Mouse (Mus musculus) spleen, adult 2 months (tissue): Measurements from ENCODE around the gene Tcf25. TPM values are rescaled to one million over a fixed set of nuclear protein-coding genes. Genes with fewer than 3 reads are reported as not detected.

Experiments
- DNase-seq, 2 experiments: peaks; one replicate each; pipeline versions ENCODE4 v3.0.0 to v3.0.0-alpha.2; 2012 to 2021; ENCODE audit warnings: low spot score in 2 of 2, low read depth in 1 of 2
- H3K27ac ChIP-seq: fragments of 200-500 bp; 2 replicates; pipeline ENCODE4 v1.5.1; 2012; ENCODE audit warnings: low read length, inconsistent platforms; ENCODE audit not compliant: insufficient read depth
- H3K27me3 ChIP-seq: fragments of 200-500 bp; 2 replicates; pipeline ENCODE4 v1.6.1; 2012; ENCODE audit warnings: mild to moderate bottlenecking, moderate library complexity, low read length, inconsistent platforms; ENCODE audit not compliant: control insufficient read depth, insufficient read depth
- H3K36me3 ChIP-seq: fragments of 200-500 bp; 2 replicates; pipeline ENCODE4 v1.6.1; 2012; ENCODE audit warnings: mild to moderate bottlenecking, low read length, inconsistent platforms; ENCODE audit not compliant: control insufficient read depth, insufficient read depth
- H3K4me1 ChIP-seq: fragments of 200-500 bp; 2 replicates; pipeline ENCODE4 v1.6.1; 2011; ENCODE audit warnings: inconsistent platforms; ENCODE audit not compliant: control insufficient read depth, insufficient read depth, insufficient read length
- H3K4me3 ChIP-seq: fragments of 200-500 bp; 2 replicates; pipeline ENCODE4 v1.5.1; 2011; ENCODE audit warnings: mild to moderate bottlenecking, inconsistent platforms; ENCODE audit not compliant: insufficient read depth, insufficient read length; ENCODE audit errors: extremely low read depth
- CTCF ChIP-seq: fragments of 200-500 bp; IDR thresholded peaks from 2 replicates; pipeline ENCODE4 v1.5.1; 2011; ENCODE audit warnings: mild to moderate bottlenecking, inconsistent platforms; ENCODE audit not compliant: insufficient read depth, insufficient read length, insufficient replicate concordance; ENCODE audit errors: extremely low read depth
- POLR2A ChIP-seq: fragments of 200-500 bp; IDR thresholded peaks from 2 replicates; pipeline ENCODE4 v1.6.1; 2011; ENCODE audit warnings: low read depth, low read length, inconsistent platforms
- WGBS: fragments of 180-500 bp; shearing (Covaris S2); methylation state at CpG from one replicate; pipeline ENCODE4 v1.1.7; 2018; 5-methylcytosine and 5-hydroxymethylcytosine counted together
- polyA plus RNA-seq: library from polyadenylated mRNA; depleted of rRNA; stranded (reverse); fragments of >200 nt; gene quantifications from 2 replicates; pipeline ENCODE4 v1.2.3, GENCODE M21; 2012

Gene Tcf25
- polyA plus RNA-seq, 1 experiment, result 137 TPM

GRCm38 (mm10) chr8:123408586-123409544 is 35.3 kb downstream of the Tcf25 start:
- TF ChIP-seq CTCF (no peak), POLR2A (no peak)

GRCm38 (mm10) chr8:123410049-123410587 is 36.6 kb downstream of the Tcf25 start:
- Histone ChIP-seq H3K4me1 (peaks cover 18% of the 10 kb centered on the region), H3K4me3 (no peak overlapping the region), H3K27me3 (peaks cover 8% of the 10 kb centered on the region), H3K36me3 (no peaks in the 10 kb centered on the region), H3K27ac (no peak overlapping the region)
- 57% methylated on average over 8 of the region's 8 CpGs for WGBS
- TF ChIP-seq CTCF (no peak), POLR2A (no peak)
- DNase-seq, result no peak

More at GRCm38 (mm10) chr8:123408586-123409544, 35.3 kb downstream of the Tcf25 start:
- Histone ChIP-seq H3K4me1 (peaks cover 20% of the 10 kb centered on the region), H3K4me3 (no peak overlapping the region), H3K36me3 (no peaks in the 10 kb centered on the region), H3K27ac (no peak overlapping the region), H3K27me3 (peaks cover 8% of the 10 kb centered on the region)
- DNase-seq, result no peak
- WGBS, result 38% methylated on average over 9 of the region's 9 CpGs

- H3K27ac ChIP-seq, result no peak overlapping the region
- peaks cover 8% of the 10 kb centered on the region for H3K27me3 ChIP-seq
- peak overlapping the region; percentile 40; the same call in 1 of the 2 replicates for H3K4me3 ChIP-seq
- DNase-seq, result no peak
- 19% methylated on average over 11 of the region's 11 CpGs for WGBS
- no peaks in the 10 kb centered on the region for H3K36me3 ChIP-seq
- TF ChIP-seq POLR2A, result no peak
- TF ChIP-seq CTCF, result no peak
- peaks cover 17% of the 10 kb centered on the region for H3K4me1 ChIP-seq
Measured at GRCm38 (mm10) chr8:123410788-123411187, 37.2 kb downstream of the Tcf25 start.

- Histone ChIP-seq H3K4me1 (peaks cover 17% of the 10 kb centered on the region), H3K4me3 (peak within 1 kb of the TSS; percentile 40; the same call in 1 of the 2 replicates), H3K36me3 (no peaks in the 10 kb centered on the region), H3K27me3 (peaks cover 8% of the 10 kb centered on the region), H3K27ac (no peak within 1 kb of the TSS)
- no peak for TF ChIP-seq CTCF
- no peak for TF ChIP-seq POLR2A
- WGBS, result under 1% methylated on average over 29 of the region's 29 CpGs
- DNase-seq, result peak; percentile 21 to 34
Measured at GRCm38 (mm10) chr8:123411246-123411645, 37.7 kb downstream of the Tcf25 start, which contains the start of gene Tubb3. Tubb3 (plus strand) TSS chr8:123411424.

- Histone ChIP-seq H3K36me3 (no peaks in the 10 kb centered on the region), H3K27me3 (peaks cover 8% of the 10 kb centered on the region), H3K4me1 (peaks cover 17% of the 10 kb centered on the region), H3K27ac (no peak overlapping the region), H3K4me3 (peak overlapping the region; percentile 40; the same call in 1 of the 2 replicates)
- no peak for DNase-seq
- 14% methylated on average over 16 of the region's 16 CpGs for WGBS
- TF ChIP-seq CTCF (no peak), POLR2A (no peak)
Measured at GRCm38 (mm10) chr8:123411781-123412327, 38.3 kb downstream of the Tcf25 start.

GRCm38 (mm10) chr8:123412560-123413170 is 39.1 kb downstream of the Tcf25 start:
- no peak for TF ChIP-seq POLR2A
- TF ChIP-seq CTCF, result no peak
- Histone ChIP-seq H3K4me1 (peaks cover 17% of the 10 kb centered on the region), H3K27me3 (peaks cover 7% of the 10 kb centered on the region), H3K4me3 (no peak overlapping the region; the same call in 1 of the 2 replicates), H3K27ac (no peak overlapping the region), H3K36me3 (no peaks in the 10 kb centered on the region)
- DNase-seq, result peak in 1 of 2 experiments; percentile 54
- WGBS, result 6% methylated on average over 12 of the region's 12 CpGs
